Mouse (Mus musculus) stomach, postnatal 0 days (tissue): ENCODE data around the gene Rgl2. TPM values are rescaled to one million over a fixed set of nuclear protein-coding genes. Genes with fewer than 3 reads are reported as not detected.

Source experiments
- ATAC-seq: fragments of 200-750 bp; cut with Nextera tagmentation; 2 replicates; pipeline ENCODE4 v1.8.0; 2017; ENCODE audit not compliant: low FRiP score, low TSS enrichment
- DNase-seq: peaks from one replicate; pipeline ENCODE4 v3.0.0-alpha.2; 2016; ENCODE audit warnings: low spot score
- H3K27ac ChIP-seq: fragments of 300-500 bp; sonication (generic); replicated peaks from 2 replicates; pipeline ENCODE4 v1.5.1; 2014; ENCODE audit warnings: mild to moderate bottlenecking, control low read depth
- H3K27me3 ChIP-seq: fragments of 300-500 bp; sonication (generic); 2 replicates; pipeline ENCODE4 v1.6.1; 2014; ENCODE audit warnings: low read length; ENCODE audit not compliant: control insufficient read depth, insufficient read depth
- H3K36me3 ChIP-seq: fragments of 300-500 bp; sonication (generic); 2 replicates; pipeline ENCODE4 v1.6.1; 2014; ENCODE audit warnings: low read length, mixed read lengths; ENCODE audit not compliant: control insufficient read depth, insufficient read depth
- H3K4me1 ChIP-seq: fragments of 300-500 bp; sonication (generic); replicated peaks from 2 replicates; pipeline ENCODE4 v1.6.1; 2014; ENCODE audit warnings: antibody characterized with exemption; ENCODE audit not compliant: control insufficient read depth, insufficient read depth
- H3K4me2 ChIP-seq: fragments of 300-500 bp; sonication (generic); replicated peaks from 2 replicates; pipeline ENCODE4 v1.6.1; 2014; ENCODE audit warnings: low read depth, mild to moderate bottlenecking, control low read depth, moderate library complexity
- H3K4me3 ChIP-seq: fragments of 300-500 bp; sonication (generic); 2 replicates; pipeline ENCODE4 v1.5.1; 2014; ENCODE audit warnings: low read depth, low read length, control low read depth
- H3K9ac ChIP-seq: fragments of 300-500 bp; sonication (generic); 2 replicates; pipeline ENCODE4 v1.6.1; 2014; ENCODE audit warnings: mild to moderate bottlenecking, low read length, control low read depth, mixed read lengths
- H3K9me3 ChIP-seq: fragments of 300-500 bp; sonication (generic); 2 replicates; pipeline ENCODE4 v1.6.1; 2016; ENCODE audit warnings: low read length; ENCODE audit not compliant: control insufficient read depth
- CTCF ChIP-seq: IDR thresholded peaks from 2 replicates; pipeline ENCODE4 v1.5.1; 2016; ENCODE audit warnings: antibody characterized with exemption, low read depth, mild to moderate bottlenecking, moderate library complexity
- EP300 ChIP-seq: optimal IDR thresholded peaks from 2 replicates; pipeline ENCODE3; 2016; ENCODE audit warnings: antibody characterized with exemption
- WGBS: fragments of 180-500 bp; shearing (Covaris S2); extraction: QIAGEN DNeasy Blood & Tissue Kit; methylation state at CpG from one replicate; pipeline ENCODE4 v1.1.7; 2014; 5-methylcytosine and 5-hydroxymethylcytosine counted together
- polyA plus RNA-seq: library from polyadenylated mRNA; unstranded; fragments of >200 nt; fragmentation: Nextera tagmentation; extraction: Ambion mirVana; gene quantifications from 2 replicates; pipeline ENCODE4 v1.2.1, GENCODE M21; 2015

Rgl2 gene
- polyA plus RNA-seq, 1 experiment from 2014 or later = 18.6 TPM

DNA sequence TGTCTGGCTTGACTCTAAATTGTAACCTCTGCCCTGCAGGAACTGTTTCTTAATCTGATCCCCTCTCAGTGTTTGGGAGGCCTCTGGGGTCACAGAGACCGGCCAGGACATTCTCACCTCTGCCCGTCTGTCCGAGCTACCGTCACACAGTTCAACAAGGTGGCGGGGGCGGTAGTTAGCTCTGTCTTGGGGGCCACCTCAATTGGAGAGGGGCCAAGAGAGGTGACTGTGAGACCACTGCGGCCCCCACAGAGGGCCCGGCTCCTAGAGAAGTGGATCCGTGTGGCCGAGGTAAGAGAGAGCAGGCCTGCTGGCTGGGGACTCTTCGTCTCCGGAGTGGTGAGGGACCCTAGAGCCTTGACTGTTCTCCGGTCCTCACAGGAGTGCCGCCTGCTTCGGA lies 3.6 kb downstream of the Rgl2 start:
- ATAC-seq (no peak), DNase-seq (no peak)
- Histone ChIP-seq H3K4me3 (no peak overlapping the region), H3K4me2 (no peak overlapping the region), H3K27ac (no peak overlapping the region), H3K9ac (no peak overlapping the region), H3K4me1 (0 out of 2 replicates have a peak, but pooled peaks cover 3% of the 10 kb centered on the region), H3K9me3 (no peaks in the 10 kb centered on the region), H3K27me3 (no peaks in the 10 kb centered on the region), H3K36me3 (peaks cover 3% of the 10 kb centered on the region; the same call in 1 of the 2 replicates)
- TF ChIP-seq CTCF (no peak), EP300 (no peak)
- WGBS = 94% methylated on average over 15 of the region's 15 CpGs

DNA sequence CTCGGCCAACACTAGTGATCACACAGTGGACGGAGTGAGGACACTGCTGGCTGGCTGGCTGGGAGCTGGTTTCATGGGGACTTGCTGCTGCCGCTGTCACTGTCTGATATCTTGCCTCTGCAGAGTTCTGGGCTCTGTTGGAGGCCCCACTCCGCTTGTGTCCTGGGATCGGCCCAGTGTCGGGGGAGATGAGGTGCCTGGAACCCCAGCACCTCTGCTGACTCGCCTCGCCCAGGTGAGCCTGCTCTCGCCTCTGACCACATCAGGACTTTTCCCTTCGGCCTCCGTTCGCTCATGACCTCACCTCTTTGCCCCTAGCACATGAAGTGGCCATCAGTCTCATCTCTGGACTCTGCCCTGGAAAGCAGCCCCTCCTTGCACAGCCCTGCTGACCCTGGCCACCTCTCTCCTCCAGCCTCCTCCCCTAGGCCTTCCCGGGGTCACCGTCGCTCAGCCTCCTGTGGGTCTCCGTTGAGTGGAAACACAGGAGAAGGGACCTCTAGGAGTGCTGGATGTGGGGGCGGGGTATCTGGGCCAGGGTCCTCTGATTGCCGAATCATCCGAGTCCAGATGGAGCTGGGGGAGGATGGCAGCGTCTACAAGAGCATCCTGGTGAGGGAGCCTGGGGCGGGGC lies 6.2 kb downstream of the Rgl2 start:
- Histone ChIP-seq H3K4me2 (no peak overlapping the region), H3K27ac (no peak overlapping the region), H3K4me1 (no peaks in the 10 kb centered on the region), H3K9ac (no peak overlapping the region), H3K9me3 (no peaks in the 10 kb centered on the region), H3K27me3 (no peaks in the 10 kb centered on the region), H3K36me3 (peaks cover 3% of the 10 kb centered on the region; the same call in 1 of the 2 replicates), H3K4me3 (no peak overlapping the region)
- DNase-seq (no peak), ATAC-seq (no peak)
- WGBS = 85% methylated on average over 21 of the region's 21 CpGs
- no peak for TF ChIP-seq CTCF
- TF ChIP-seq EP300 = no peak

DNA sequence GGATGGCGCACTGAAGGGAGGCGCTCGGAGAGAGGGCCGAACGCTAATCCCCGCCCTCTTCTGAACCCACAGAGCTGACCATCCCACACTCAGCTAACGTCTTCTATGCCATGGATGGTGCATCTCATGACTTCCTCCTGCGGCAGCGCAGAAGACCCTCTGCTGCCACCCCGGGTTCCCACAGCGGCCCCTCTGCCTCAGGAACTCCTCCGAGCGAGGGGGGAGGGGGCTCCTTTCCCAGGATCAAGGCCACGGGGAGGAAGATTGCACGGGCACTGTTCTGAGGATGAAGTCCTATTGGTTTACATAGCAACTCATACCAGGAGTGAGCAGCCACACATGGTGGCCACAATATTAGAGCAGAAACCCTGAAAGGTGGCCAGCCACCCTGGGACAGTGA lies 7.7 kb downstream of the Rgl2 start:
- H3K27ac ChIP-seq = no peak overlapping the region
- no peak for ATAC-seq
- 86% methylated on average over 15 of the region's 15 CpGs for WGBS
- H3K9me3 ChIP-seq = no peaks in the 10 kb centered on the region
- H3K4me2 ChIP-seq = no peak overlapping the region
- TF ChIP-seq EP300 (no peak), CTCF (no peak)
- H3K36me3 ChIP-seq = peaks cover 3% of the 10 kb centered on the region; the same call in 1 of the 2 replicates
- DNase-seq = no peak
- peaks cover 6% of the 10 kb centered on the region; the same call in 1 of the 2 replicates for H3K4me1 ChIP-seq
- H3K27me3 ChIP-seq = no peaks in the 10 kb centered on the region
- no peak overlapping the region for H3K9ac ChIP-seq
- no peak overlapping the region for H3K4me3 ChIP-seq

DNA sequence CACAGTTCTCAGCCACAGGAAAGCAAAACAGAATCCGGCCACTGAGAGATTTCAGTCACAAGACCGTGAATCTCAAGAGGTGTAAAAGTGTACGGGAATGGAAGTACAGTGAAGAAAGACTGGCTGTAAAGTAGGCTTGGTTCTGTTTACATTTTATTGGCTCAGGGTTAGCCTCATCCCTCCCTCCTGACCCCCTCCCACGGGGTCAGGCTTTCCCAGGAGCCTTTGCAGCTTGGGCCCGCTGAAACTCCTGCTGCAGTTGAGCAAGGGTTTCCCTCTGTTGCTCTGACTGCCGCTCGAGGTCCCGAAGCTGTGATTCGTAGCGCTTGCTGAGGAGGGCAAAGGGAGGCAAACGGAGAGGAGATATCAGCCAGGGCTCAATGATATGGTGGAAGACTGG lies 9.4 kb downstream of the Rgl2 start:
- Histone ChIP-seq H3K9ac (peak overlapping the region; percentile 85; the same call in 1 of the 2 replicates), H3K4me1 (peaks cover 6% of the 10 kb centered on the region; the same call in 1 of the 2 replicates), H3K4me3 (no peak overlapping the region), H3K36me3 (no peaks in the 10 kb centered on the region), H3K4me2 (no peak overlapping the region), H3K9me3 (no peaks in the 10 kb centered on the region), H3K27me3 (no peaks in the 10 kb centered on the region), H3K27ac (no peak overlapping the region)
- no peak for TF ChIP-seq EP300
- no peak for TF ChIP-seq CTCF
- ATAC-seq (no peak), DNase-seq (no peak)
- 73% methylated on average over 11 of the region's 11 CpGs for WGBS

DNA sequence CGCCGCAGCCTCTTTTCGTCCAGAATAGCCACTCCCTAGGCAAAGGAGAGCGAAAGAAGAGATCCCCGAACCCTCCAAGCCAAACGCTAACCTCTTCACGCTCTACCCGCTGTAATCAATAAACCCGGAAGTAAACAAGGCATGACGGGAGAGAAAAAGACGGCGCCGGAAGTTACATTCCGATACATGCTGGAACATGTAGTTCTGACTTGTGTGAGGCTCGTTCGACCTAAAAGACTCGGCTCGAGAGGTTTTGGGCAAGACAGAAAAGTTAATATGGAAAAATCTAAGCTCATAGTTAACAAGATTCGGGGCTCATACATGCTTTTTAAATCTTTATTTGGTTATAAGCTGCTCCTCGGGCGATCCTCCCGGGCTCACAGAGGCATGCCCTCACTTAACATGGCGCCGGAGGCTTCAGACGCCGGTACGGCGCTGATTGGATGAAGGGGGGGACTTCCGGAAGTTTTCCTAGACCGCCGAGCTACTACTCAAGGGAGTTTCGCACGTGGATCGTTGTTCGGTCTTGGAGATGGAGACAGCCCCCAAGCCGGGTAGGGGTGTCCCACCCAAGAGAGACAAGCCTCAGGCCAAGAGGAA lies 11.0 kb downstream of the Rgl2 start, which contains the start of the genes Pfdn6 and Wdr46:
TSS of gene Pfdn6 (minus strand) at position 138 of the 600 bp plus-strand sequence.
TSS of gene Wdr46 (plus strand) at position 455 of the 600 bp plus-strand sequence.
- TF ChIP-seq EP300 (peak; percentile 60), CTCF (no peak)
- Histone ChIP-seq H3K9me3 (no peaks in the 10 kb centered on the region), H3K9ac (peak within 1 kb of the TSS; percentile 85), H3K27me3 (no peaks in the 10 kb centered on the region), H3K4me3 (peak within 1 kb of the TSS; percentile 70), H3K4me1 (peaks cover 6% of the 10 kb centered on the region; the same call in 1 of the 2 replicates), H3K27ac (no peak within 1 kb of the TSS), H3K36me3 (peaks cover 4% of the 10 kb centered on the region), H3K4me2 (peak within 1 kb of the TSS; percentile 92)
- WGBS = under 1% methylated on average over 36 of the region's 36 CpGs
- ATAC-seq (peak; percentile 86), DNase-seq (peak; percentile 89)

DNA sequence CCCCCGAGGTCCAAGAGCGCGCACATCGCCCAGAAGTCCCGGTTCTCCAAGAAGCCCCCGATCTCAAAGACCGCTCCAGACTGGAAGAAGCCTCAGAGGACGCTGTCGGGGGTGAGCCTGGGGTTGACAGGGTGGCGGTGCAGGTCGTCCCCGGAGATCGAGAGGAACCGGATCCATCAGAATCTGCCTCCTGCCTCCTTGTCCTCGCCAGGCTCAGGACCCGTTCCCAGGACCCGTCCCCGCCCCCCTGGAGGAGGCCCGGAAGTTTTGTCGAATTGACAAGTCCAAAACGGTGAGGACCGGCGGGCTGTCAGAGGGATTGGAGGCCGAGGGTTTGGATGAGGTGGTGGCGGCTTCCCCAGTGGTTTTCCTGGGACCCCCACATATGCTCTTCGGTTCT lies 11.6 kb downstream of the Rgl2 start:
- 1% methylated on average over 26 of the region's 26 CpGs for WGBS
- ATAC-seq = peak; percentile 5; the same call in 1 of the 2 replicates

More for the DNA sequence above, 11.6 kb downstream of the Rgl2 start:
- DNase-seq = peak; percentile 46
- TF ChIP-seq EP300 (no peak), CTCF (no peak)
- Histone ChIP-seq H3K27ac (no peak overlapping the region), H3K36me3 (peaks cover 4% of the 10 kb centered on the region), H3K4me3 (peak overlapping the region; percentile 70), H3K4me1 (peaks cover 6% of the 10 kb centered on the region; the same call in 1 of the 2 replicates), H3K9me3 (no peaks in the 10 kb centered on the region), H3K27me3 (no peaks in the 10 kb centered on the region), H3K4me2 (peak overlapping the region; percentile 92), H3K9ac (peak overlapping the region; percentile 85)
